Mouse (Mus musculus) Muller cell, postnatal 12 days (primary cell): ENCODE measurements around the gene Rabgap1l.

Experiments
- DNase-seq: peaks from one replicate; pipeline ENCODE4 v3.0.0-alpha.2; 2015; ENCODE audit errors: inconsistent ontology term

The Rabgap1l gene

GRCm38 (mm10) chr1:160184506-160184905, 608.5 kb downstream of the Rabgap1l start:
- peak; percentile 82 for DNase-seq

GRCm38 (mm10) chr1:160181216-160181615, 611.8 kb downstream of the Rabgap1l start:
- DNase-seq, result no peak

- no peak for DNase-seq
Measured at GRCm38 (mm10) chr1:160176903-160177302, 616.1 kb downstream of the Rabgap1l start.
